Mouse (Mus musculus) midbrain, embryonic 14.5 days (tissue): ENCODE data around the gene Trmt6. TPM values are rescaled to one million over a fixed set of nuclear protein-coding genes. Genes with fewer than 3 reads are reported as not detected.

ENCODE experiments used
- ATAC-seq: fragments of 200-750 bp; cut with Nextera tagmentation; 2 replicates; pipeline ENCODE4 v1.8.0; 2017; ENCODE audit warnings: moderate number of reproducible peaks, moderate library complexity; ENCODE audit not compliant: low FRiP score, low TSS enrichment
- DNase-seq: peaks from one replicate; pipeline ENCODE4 v3.0.0-alpha.2; 2015
- H3K27ac ChIP-seq: fragments of 300-500 bp; sonication (generic); replicated peaks from 2 replicates; pipeline ENCODE4 v1.5.1; 2014; ENCODE audit warnings: mild to moderate bottlenecking, low read depth, low read length, moderate library complexity
- H3K27me3 ChIP-seq: fragments of 300-500 bp; sonication (generic); 2 replicates; pipeline ENCODE4 v1.6.1; 2014; ENCODE audit warnings: low read length, control low read depth, mixed read lengths; ENCODE audit not compliant: control insufficient read depth, insufficient read depth
- H3K36me3 ChIP-seq: fragments of 300-500 bp; sonication (generic); 2 replicates; pipeline ENCODE4 v1.6.1; 2014; ENCODE audit warnings: low read length, control low read depth; ENCODE audit not compliant: control insufficient read depth, insufficient read depth
- H3K4me1 ChIP-seq: fragments of 300-500 bp; sonication (generic); 2 replicates; pipeline ENCODE4 v1.6.1; 2014; ENCODE audit warnings: mild to moderate bottlenecking, antibody characterized with exemption, low read length, control low read depth; ENCODE audit not compliant: control insufficient read depth, insufficient read depth
- H3K4me2 ChIP-seq: fragments of 300-500 bp; sonication (generic); 2 replicates; pipeline ENCODE4 v1.6.1; 2014; ENCODE audit warnings: mild to moderate bottlenecking, low read length, moderate library complexity
- H3K4me3 ChIP-seq: fragments of 300-500 bp; sonication (generic); replicated peaks from 2 replicates; pipeline ENCODE4 v1.5.1; 2014; ENCODE audit warnings: low read depth, low read length
- H3K9ac ChIP-seq: fragments of 300-500 bp; sonication (generic); replicated peaks from 2 replicates; pipeline ENCODE4 v1.6.1; 2014; ENCODE audit warnings: mild to moderate bottlenecking, low read length, moderate library complexity
- H3K9me3 ChIP-seq: fragments of 300-500 bp; sonication (generic); 2 replicates; pipeline ENCODE4 v1.6.1; 2016; ENCODE audit warnings: low read length, control low read depth, mixed read lengths; ENCODE audit not compliant: control insufficient read depth
- WGBS: fragments of 180-500 bp; shearing (Covaris S2); extraction: QIAGEN DNeasy Blood & Tissue Kit; methylation state at CpG from one replicate; pipeline ENCODE4 v1.1.7; 2014; 5-methylcytosine and 5-hydroxymethylcytosine counted together
- polyA plus RNA-seq: library from polyadenylated mRNA; unstranded; fragments of >200 nt; fragmentation: Nextera tagmentation; extraction: Ambion mirVana; gene quantifications from 2 replicates; pipeline ENCODE4 v1.2.1, GENCODE M21; 2014

The Trmt6 gene
- polyA plus RNA-seq, 1 experiment from 2014 or later: 23.5 TPM

DNA sequence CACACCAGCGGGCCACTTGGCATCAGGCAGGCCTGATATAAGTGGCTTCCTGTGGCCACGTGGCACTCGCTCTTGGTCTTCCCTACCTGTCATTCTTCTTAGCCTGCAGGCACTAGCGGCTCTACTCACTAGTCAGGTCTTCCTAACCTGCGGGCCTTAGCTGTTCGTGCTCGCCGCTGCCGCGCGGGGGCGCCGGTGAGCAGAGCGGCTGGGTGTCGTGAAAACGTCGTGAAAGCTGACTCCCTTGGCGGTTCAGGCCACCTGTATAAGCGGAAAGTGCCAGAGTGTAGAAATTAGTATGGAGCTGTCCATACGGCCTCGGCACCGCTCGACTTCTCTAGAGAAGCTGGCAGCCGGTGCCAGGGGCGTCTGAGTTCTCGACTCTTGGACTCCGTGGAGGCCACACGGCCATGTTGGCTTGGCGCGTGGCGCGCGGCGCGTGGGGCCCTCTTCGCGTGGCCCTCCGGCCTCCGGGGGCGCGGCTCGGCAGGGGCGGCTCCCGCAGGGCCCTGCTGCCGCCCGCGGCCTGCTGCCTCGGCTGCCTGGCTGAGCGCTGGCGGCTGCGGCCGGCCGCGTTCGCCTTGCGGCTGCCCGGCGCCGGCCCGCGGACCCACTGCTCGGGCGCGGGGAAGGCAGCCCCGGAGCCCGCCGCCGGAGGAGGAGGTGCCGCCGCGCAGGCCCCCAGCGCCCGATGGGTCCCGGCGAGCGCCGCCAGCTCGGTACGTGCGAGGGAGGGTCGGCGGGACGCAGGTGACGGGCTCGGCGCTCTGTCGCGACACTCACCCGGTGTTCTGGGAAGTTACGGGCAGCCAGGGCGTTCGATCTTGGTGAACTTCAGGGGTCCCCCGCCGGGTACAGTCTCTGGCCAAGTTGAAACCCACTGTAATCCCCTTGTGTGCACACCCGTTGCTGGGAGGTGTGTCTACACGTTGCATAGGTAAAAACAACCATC lies 30.8 kb upstream of the Trmt6 start, which contains the start of gene Crls1:
Gene Crls1, plus strand, starts transcription at position 260 of the 952 bp plus-strand sequence.
- peak within 1 kb of the TSS; percentile 85 for H3K9ac ChIP-seq
- H3K4me3 ChIP-seq: peak within 1 kb of the TSS; percentile 80
- no peaks in the 10 kb centered on the region for H3K9me3 ChIP-seq
- peaks cover 11% of the 10 kb centered on the region for H3K36me3 ChIP-seq
- DNase-seq (peak; percentile 96), ATAC-seq (peak; percentile 91)
- peak within 1 kb of the TSS; percentile 84 for H3K27ac ChIP-seq
- peak within 1 kb of the TSS; percentile 81 for H3K4me2 ChIP-seq
- WGBS: under 1% methylated on average over 93 of the region's 96 CpGs
- H3K4me1 ChIP-seq: peaks cover 15% of the 10 kb centered on the region
- H3K27me3 ChIP-seq: no peaks in the 10 kb centered on the region

- no peaks in the 10 kb centered on the region for H3K27me3 ChIP-seq
- no peak overlapping the region for H3K4me2 ChIP-seq
- no peaks in the 10 kb centered on the region for H3K4me1 ChIP-seq
- H3K9me3 ChIP-seq: no peaks in the 10 kb centered on the region
- H3K27ac ChIP-seq: no peak overlapping the region
- 92% methylated on average over 4 of the region's 4 CpGs for WGBS
- ATAC-seq (no peak), DNase-seq (no peak)
- H3K4me3 ChIP-seq: no peak overlapping the region
- 0 out of 2 replicates have a peak, but pooled peaks cover 3% of the 10 kb centered on the region for H3K36me3 ChIP-seq
- no peak overlapping the region for H3K9ac ChIP-seq
Observed at GRCm38 (mm10) chr2:132841071-132841470, 25.2 kb upstream of the Trmt6 start.

DNA sequence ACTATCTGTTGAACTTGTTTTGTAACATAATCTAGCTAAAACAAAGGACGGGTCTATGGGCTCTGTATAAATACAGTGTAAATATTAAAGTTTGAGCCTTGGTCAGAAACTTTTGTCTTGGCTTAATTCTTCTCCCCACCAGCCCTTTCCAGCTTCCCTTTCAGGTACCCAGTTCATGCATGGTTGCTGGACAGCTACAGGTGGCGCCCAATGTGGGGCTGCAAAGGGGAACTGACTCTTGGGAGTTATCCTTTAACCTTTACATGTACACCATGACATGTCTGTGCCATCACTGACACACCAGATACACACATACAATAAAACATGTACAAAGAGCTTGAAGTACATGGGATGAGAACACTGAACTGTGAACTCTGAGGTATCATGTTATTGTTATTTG lies 12.9 kb downstream of the Trmt6 start:
- H3K4me1 ChIP-seq: no peaks in the 10 kb centered on the region
- no peak overlapping the region for H3K27ac ChIP-seq
- no peak overlapping the region for H3K4me2 ChIP-seq
- no peaks in the 10 kb centered on the region for H3K9me3 ChIP-seq
- WGBS: 88% methylated on average over 2 of the region's 2 CpGs
- H3K36me3 ChIP-seq: peaks cover 52% of the 10 kb centered on the region
- ATAC-seq: no peak
- no peak overlapping the region for H3K9ac ChIP-seq
- H3K4me3 ChIP-seq: no peak overlapping the region
- DNase-seq: no peak
- no peaks in the 10 kb centered on the region for H3K27me3 ChIP-seq

- no peaks in the 10 kb centered on the region for H3K4me1 ChIP-seq
- DNase-seq (no peak), ATAC-seq (no peak)
- no peak overlapping the region for H3K4me3 ChIP-seq
- no peak overlapping the region for H3K4me2 ChIP-seq
- no peaks in the 10 kb centered on the region for H3K27me3 ChIP-seq
- H3K9ac ChIP-seq: no peak overlapping the region
- no peaks in the 10 kb centered on the region for H3K9me3 ChIP-seq
- H3K36me3 ChIP-seq: peaks cover 24% of the 10 kb centered on the region
- 89% methylated on average over 7 of the region's 7 CpGs for WGBS
- H3K27ac ChIP-seq: no peak overlapping the region
Observed at GRCm38 (mm10) chr2:132794204-132794586, 21.7 kb downstream of the Trmt6 start.

GRCm38 (mm10) chr2:132793441-132794203 lies 22.2 kb downstream of the Trmt6 start:
- H3K27ac ChIP-seq: no peak overlapping the region
- no peak for DNase-seq
- no peaks in the 10 kb centered on the region for H3K4me1 ChIP-seq
- no peak overlapping the region for H3K9ac ChIP-seq
- no peak overlapping the region for H3K4me2 ChIP-seq
- peaks cover 27% of the 10 kb centered on the region for H3K36me3 ChIP-seq
- H3K27me3 ChIP-seq: no peaks in the 10 kb centered on the region
- 92% methylated on average over 19 of the region's 19 CpGs for WGBS
- H3K4me3 ChIP-seq: no peak overlapping the region
- H3K9me3 ChIP-seq: no peaks in the 10 kb centered on the region
- ATAC-seq: no peak

GRCm38 (mm10) chr2:132784039-132784438 lies 31.8 kb downstream of the Trmt6 start:
- WGBS: 78% methylated on average over 6 of the region's 6 CpGs
- no peak for ATAC-seq
- H3K4me1 ChIP-seq: peaks cover 6% of the 10 kb centered on the region; the same call in 1 of the 2 replicates
- peak overlapping the region; percentile 15; the same call in 1 of the 2 replicates for H3K4me2 ChIP-seq
- H3K9ac ChIP-seq: no peak overlapping the region
- H3K4me3 ChIP-seq: no peak overlapping the region
- DNase-seq: no peak
- no peaks in the 10 kb centered on the region for H3K9me3 ChIP-seq
- H3K27me3 ChIP-seq: no peaks in the 10 kb centered on the region
- H3K27ac ChIP-seq: no peak overlapping the region
- H3K36me3 ChIP-seq: peaks cover 3% of the 10 kb centered on the region; the same call in 1 of the 2 replicates

DNA sequence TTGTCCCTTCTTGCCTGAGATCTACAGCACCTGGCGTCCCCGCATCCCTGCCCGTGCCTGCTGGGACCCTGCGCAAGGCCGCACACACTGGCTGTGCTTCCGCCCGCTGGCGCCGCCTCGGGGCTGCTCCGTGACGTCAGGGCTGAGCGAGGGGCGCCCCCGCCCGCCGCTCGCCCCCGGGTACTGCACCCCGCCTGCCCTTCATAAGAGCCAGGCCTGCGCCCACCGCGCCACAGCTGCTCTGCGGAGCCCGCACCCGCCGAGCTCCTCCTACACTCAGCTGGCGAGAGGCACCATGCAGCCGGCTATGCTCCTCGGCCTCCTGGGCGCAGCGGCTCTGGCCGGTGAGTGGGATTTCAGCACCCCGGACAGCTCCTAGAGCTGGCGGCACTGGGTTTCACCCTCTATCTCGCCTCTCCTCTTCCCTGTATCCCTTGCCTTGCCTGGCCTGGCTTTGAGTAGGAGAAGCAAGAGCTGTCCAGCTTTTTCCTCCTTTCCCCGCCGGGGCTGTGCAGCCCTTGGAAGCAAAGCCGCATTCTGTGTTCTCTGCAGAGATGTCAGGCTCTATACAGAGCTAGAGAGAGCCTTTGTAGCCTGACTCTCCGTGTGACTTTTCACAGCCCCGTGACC lies 34.3 kb downstream of the Trmt6 start:
- Histone ChIP-seq H3K36me3 (no peaks in the 10 kb centered on the region), H3K4me2 (peak overlapping the region; percentile 61), H3K4me3 (peak overlapping the region; percentile 51), H3K9me3 (no peaks in the 10 kb centered on the region), H3K4me1 (peaks cover 13% of the 10 kb centered on the region), H3K27me3 (no peaks in the 10 kb centered on the region), H3K27ac (peak overlapping the region; percentile 97), H3K9ac (peak overlapping the region; percentile 87)
- WGBS: under 1% methylated on average over 41 of the region's 41 CpGs
- ATAC-seq: peak; percentile 96
- DNase-seq: peak; percentile 92

- Histone ChIP-seq H3K9ac (peak within 1 kb of the TSS; percentile 87), H3K27ac (peak within 1 kb of the TSS; percentile 97), H3K9me3 (no peaks in the 10 kb centered on the region), H3K27me3 (no peaks in the 10 kb centered on the region), H3K4me3 (peak within 1 kb of the TSS; percentile 51), H3K4me1 (peaks cover 13% of the 10 kb centered on the region), H3K36me3 (no peaks in the 10 kb centered on the region), H3K4me2 (peak within 1 kb of the TSS; percentile 61)
- DNase-seq (no peak), ATAC-seq (no peak)
- WGBS: 4% methylated on average over 4 of the region's 4 CpGs
Observed at GRCm38 (mm10) chr2:132780978-132781377, 34.9 kb downstream of the Trmt6 start, which contains the start of gene Chgb. Chgb (plus strand) TSS chr2:132781278.
